Mouse (Mus musculus) layer of hippocampus, adult 9-10 months (tissue): Measurements from ENCODE around the gene Ina.
A peak's percentile ranks its signal among the peaks of the same experiment; 100 is the strongest.
"Not testable (repeated sequence)": the region's sequence is repeated elsewhere in the genome, so short reads cannot be mapped to it uniquely, and the experiment has no call there.

ENCODE experiments used
- DNase-seq: peaks from one replicate; pipeline ENCODE4 v3.0.0; 2022; ENCODE audit warnings: low spot score

Ina gene

GRCm38 (mm10) chr19:46984726-46985622, 29.5 kb upstream of the Ina start:
- DNase-seq: no peak

GRCm38 (mm10) chr19:46987646-46988045, 26.9 kb upstream of the Ina start:
- no peak for DNase-seq

GRCm38 (mm10) chr19:46988231-46989087, 26.0 kb upstream of the Ina start:
- no peak for DNase-seq

- DNase-seq: no peak
Observed at GRCm38 (mm10) chr19:46989479-46990152, 24.9 kb upstream of the Ina start.

- DNase-seq: no peak
Observed at GRCm38 (mm10) chr19:46990153-46990518, 24.4 kb upstream of the Ina start.

GRCm38 (mm10) chr19:46990625-46991024, 23.9 kb upstream of the Ina start:
- not testable (repeated sequence) for DNase-seq

GRCm38 (mm10) chr19:46991145-46991544, 23.4 kb upstream of the Ina start:
- DNase-seq: peak; percentile 77

GRCm38 (mm10) chr19:46992329-46992728, 22.2 kb upstream of the Ina start:
- DNase-seq: not testable (repeated sequence)

- DNase-seq: no peak
Observed at GRCm38 (mm10) chr19:46996095-46996494, 18.4 kb upstream of the Ina start.

GRCm38 (mm10) chr19:46998168-46998870, 16.2 kb upstream of the Ina start:
- no peak for DNase-seq

- no peak for DNase-seq
Observed at GRCm38 (mm10) chr19:46998953-46999352, 15.5 kb upstream of the Ina start.

- DNase-seq: no peak
Observed at GRCm38 (mm10) chr19:46999753-47000152, 14.7 kb upstream of the Ina start.

GRCm38 (mm10) chr19:47000357-47000756, 14.1 kb upstream of the Ina start:
- not testable (repeated sequence) for DNase-seq

GRCm38 (mm10) chr19:47003742-47004511, 10.6 kb upstream of the Ina start:
- DNase-seq: no peak

- no peak for DNase-seq
Observed at GRCm38 (mm10) chr19:47005873-47006272, 8.6 kb upstream of the Ina start.

GRCm38 (mm10) chr19:47006321-47006720, 8.2 kb upstream of the Ina start:
- no peak for DNase-seq

GRCm38 (mm10) chr19:47009420-47009819, 5.1 kb upstream of the Ina start:
- no peak for DNase-seq

GRCm38 (mm10) chr19:47009943-47010342, 4.6 kb upstream of the Ina start:
- DNase-seq: no peak

GRCm38 (mm10) chr19:47012521-47013130, 1.9 kb upstream of the Ina start:
- no peak for DNase-seq

GRCm38 (mm10) chr19:47013340-47014158, 949 bp upstream of the Ina start:
- DNase-seq: no peak
